Mouse (Mus musculus) activated CD4-positive, CD25-positive, alpha-beta regulatory T cell, adult 4 months (primary cell): ENCODE measurements around the gene Abcg1. TPM values are rescaled to one million over a fixed set of nuclear protein-coding genes. Genes with fewer than 3 reads are reported as not detected.
A peak's percentile ranks its signal among the peaks of the same experiment; 100 is the strongest.

ENCODE experiments used
- ATAC-seq: one replicate; pipeline ENCODE4 v1.8.0; 2017
- polyA plus RNA-seq, 2 experiments: library from polyadenylated mRNA; unstranded; fragments of 100-300 nt; shearing (Covaris generic); gene quantifications; one replicate each; pipeline ENCODE4 v1.2.1; 2017

Abcg1 gene
- polyA plus RNA-seq, 2 experiments from 2014 or later: 104 to 116 TPM

GRCm38 (mm10) chr17:31082296-31083078, 25.0 kb downstream of the Abcg1 start:
- no peak for ATAC-seq

- no peak for ATAC-seq
Observed at GRCm38 (mm10) chr17:31085519-31085918, 28.0 kb downstream of the Abcg1 start.

GRCm38 (mm10) chr17:31086196-31086595, 28.7 kb downstream of the Abcg1 start:
- ATAC-seq: no peak

GRCm38 (mm10) chr17:31088711-31089110, 31.2 kb downstream of the Abcg1 start:
- no peak for ATAC-seq

- no peak for ATAC-seq
Observed at GRCm38 (mm10) chr17:31089848-31090247, 32.4 kb downstream of the Abcg1 start.

- ATAC-seq: no peak
Observed at GRCm38 (mm10) chr17:31091023-31091735, 33.7 kb downstream of the Abcg1 start.

GRCm38 (mm10) chr17:31094781-31095180, 37.3 kb downstream of the Abcg1 start:
- ATAC-seq: no peak

GRCm38 (mm10) chr17:31095570-31095969, 38.1 kb downstream of the Abcg1 start:
- no peak for ATAC-seq

- ATAC-seq: no peak
Observed at GRCm38 (mm10) chr17:31096893-31097292, 39.4 kb downstream of the Abcg1 start.

GRCm38 (mm10) chr17:31098788-31099187, 41.3 kb downstream of the Abcg1 start:
- no peak for ATAC-seq

- ATAC-seq: no peak
Observed at GRCm38 (mm10) chr17:31103007-31103570, 45.6 kb downstream of the Abcg1 start.

- no peak for ATAC-seq
Observed at GRCm38 (mm10) chr17:31103823-31104222, 46.3 kb downstream of the Abcg1 start.

- no peak for ATAC-seq
Observed at GRCm38 (mm10) chr17:31108388-31108787, 50.9 kb downstream of the Abcg1 start.

GRCm38 (mm10) chr17:31113191-31113856, 55.8 kb downstream of the Abcg1 start:
- ATAC-seq: no peak

GRCm38 (mm10) chr17:31116063-31116462, 58.6 kb downstream of the Abcg1 start:
- ATAC-seq: no peak

- no peak for ATAC-seq
Observed at GRCm38 (mm10) chr17:31117946-31118345, 60.5 kb downstream of the Abcg1 start.

GRCm38 (mm10) chr17:31119429-31119828, 62.0 kb downstream of the Abcg1 start:
- ATAC-seq: peak; percentile 57

GRCm38 (mm10) chr17:31121975-31122374, 64.5 kb downstream of the Abcg1 start:
- no peak for ATAC-seq

GRCm38 (mm10) chr17:31125548-31126266, 68.2 kb downstream of the Abcg1 start:
- no peak for ATAC-seq

- ATAC-seq: no peak
Observed at GRCm38 (mm10) chr17:31128708-31129318, 71.3 kb downstream of the Abcg1 start.

GRCm38 (mm10) chr17:31129452-31129851, 72.0 kb downstream of the Abcg1 start, which contains the start of gene Tff3:
Tff3 (minus strand) TSS chr17:31129646.
- no peak for ATAC-seq
